Mouse (Mus musculus) erythroblast, embryonic 14.5 days (primary cell): Measurements from ENCODE around the gene Eps8l3. TPM values are rescaled to one million over a fixed set of nuclear protein-coding genes. Genes with fewer than 3 reads are reported as not detected.
A peak's percentile ranks its signal among the peaks of the same experiment; 100 is the strongest.

Source experiments
- H3K27me3 ChIP-seq: 2 replicates; pipeline ENCODE4 v1.6.1; 2012; ENCODE audit warnings: inconsistent platforms; ENCODE audit not compliant: control insufficient read depth
- H3K36me3 ChIP-seq: 2 replicates; pipeline ENCODE4 v1.6.1; 2012; ENCODE audit warnings: mild to moderate bottlenecking, inconsistent platforms; ENCODE audit not compliant: control insufficient read depth
- H3K4me1 ChIP-seq: 2 replicates; pipeline ENCODE4 v1.6.1; 2012; ENCODE audit warnings: inconsistent platforms; ENCODE audit not compliant: control insufficient read depth
- H3K4me3 ChIP-seq: replicated peaks from 2 replicates; pipeline ENCODE3; 2012; ENCODE audit warnings: moderate library complexity, mild to moderate bottlenecking, inconsistent platforms
- H3K9me3 ChIP-seq: 2 replicates; pipeline ENCODE4 v1.6.1; 2012; ENCODE audit warnings: low read length, inconsistent platforms, mixed read lengths; ENCODE audit not compliant: control insufficient read depth
- GATA1 ChIP-seq: IDR thresholded peaks from 2 replicates; pipeline ENCODE4 v1.6.1; 2012; ENCODE audit warnings: low read length, inconsistent platforms, mixed read lengths
- TAL1 ChIP-seq: IDR thresholded peaks from 3 replicates; pipeline ENCODE4 v1.6.1; 2012; ENCODE audit warnings: low read length, inconsistent platforms, mixed read lengths
- polyA plus RNA-seq: library from polyadenylated mRNA; stranded (reverse); fragments of >175 nt; gene quantifications from 2 replicates; pipeline ENCODE4 v1.2.3, GENCODE M21; 2012

Eps8l3 gene
- polyA plus RNA-seq, 1 experiment = not detected

GRCm38 (mm10) chr3:107929731-107930130, 52.7 kb downstream of the Eps8l3 start:
- no peaks in the 10 kb centered on the region for H3K9me3 ChIP-seq
- no peaks in the 10 kb centered on the region; the same call in 1 of the 2 replicates for H3K27me3 ChIP-seq
- H3K4me3 ChIP-seq = no peak overlapping the region
- no peaks in the 10 kb centered on the region for H3K36me3 ChIP-seq
- TF ChIP-seq GATA1 (no peak), TAL1 (no peak)
- H3K4me1 ChIP-seq = peaks cover 8% of the 10 kb centered on the region

DNA sequence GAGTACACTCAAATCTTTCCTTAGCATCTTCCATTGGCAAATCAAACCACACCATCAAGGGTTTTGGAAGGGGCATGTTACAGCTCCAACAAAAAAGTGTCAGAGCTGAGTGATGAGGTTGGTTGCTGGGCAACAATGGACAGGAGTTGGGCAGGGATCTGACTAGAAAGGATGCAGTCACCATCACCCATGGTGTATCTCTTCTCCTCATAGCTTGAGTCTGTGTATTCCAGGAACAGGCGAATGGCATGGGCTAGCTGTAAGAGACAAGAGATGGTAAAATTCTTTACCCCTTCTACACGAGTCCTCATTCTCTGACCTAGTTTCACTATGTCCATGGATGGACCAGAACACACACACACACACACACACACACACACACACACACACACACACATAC, 54.1 kb downstream of the Eps8l3 start:
- peaks cover 8% of the 10 kb centered on the region for H3K4me1 ChIP-seq
- no peaks in the 10 kb centered on the region; the same call in 1 of the 2 replicates for H3K27me3 ChIP-seq
- no peaks in the 10 kb centered on the region for H3K36me3 ChIP-seq
- H3K9me3 ChIP-seq = no peaks in the 10 kb centered on the region
- peak overlapping the region; percentile 49 for H3K4me3 ChIP-seq
- TF ChIP-seq GATA1 = no peak
- no peak for TF ChIP-seq TAL1

DNA sequence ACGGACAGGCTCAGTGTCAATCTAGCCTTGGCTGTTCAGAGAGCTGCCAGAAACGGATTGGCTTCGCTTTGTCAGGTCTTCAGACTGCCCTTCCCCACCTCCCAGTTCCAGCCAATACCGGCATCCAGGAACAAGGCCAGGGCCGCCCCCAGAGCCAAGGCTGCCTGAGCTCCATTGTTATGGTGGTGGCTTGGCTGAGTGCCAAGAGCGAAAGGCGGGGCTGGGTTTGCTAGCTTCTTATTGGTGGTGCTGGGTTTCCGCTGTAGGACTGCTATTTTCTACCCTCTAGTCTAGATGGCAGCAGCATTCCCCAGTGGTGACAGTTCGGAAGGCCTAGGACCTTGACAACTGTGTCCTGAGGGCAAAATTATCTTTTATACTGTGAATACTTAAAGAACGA, 54.6 kb downstream of the Eps8l3 start, which contains the start of gene Gstm7:
Gene Gstm7, minus strand, starts transcription at position 148 of the 400 bp plus-strand sequence.
- H3K4me3 ChIP-seq = peak within 1 kb of the TSS; percentile 49
- no peak for TF ChIP-seq TAL1
- no peaks in the 10 kb centered on the region; the same call in 1 of the 2 replicates for H3K27me3 ChIP-seq
- no peaks in the 10 kb centered on the region for H3K36me3 ChIP-seq
- H3K4me1 ChIP-seq = peaks cover 8% of the 10 kb centered on the region
- no peaks in the 10 kb centered on the region for H3K9me3 ChIP-seq

DNA sequence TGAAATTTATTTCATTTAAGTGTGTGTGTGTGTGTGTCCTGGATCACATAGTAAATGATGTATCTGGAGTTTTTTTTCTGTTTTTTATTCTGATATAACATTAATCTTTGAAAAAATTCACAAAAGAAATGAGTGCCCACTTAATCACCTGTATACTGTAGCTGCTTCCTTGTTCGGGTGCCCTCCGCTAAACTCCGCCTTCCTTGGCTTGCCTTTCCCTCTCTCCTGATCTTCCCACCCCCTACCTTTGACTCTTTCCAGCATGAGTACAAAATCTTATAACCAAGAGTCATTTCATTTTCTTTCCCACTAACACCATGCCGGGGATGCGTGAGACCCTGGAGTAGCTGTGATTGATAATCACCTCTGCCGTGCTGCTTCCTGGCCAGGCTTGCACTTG, 55.1 kb downstream of the Eps8l3 start:
- Histone ChIP-seq H3K9me3 (no peaks in the 10 kb centered on the region), H3K27me3 (no peaks in the 10 kb centered on the region; the same call in 1 of the 2 replicates), H3K4me3 (no peak overlapping the region), H3K36me3 (no peaks in the 10 kb centered on the region), H3K4me1 (peaks cover 8% of the 10 kb centered on the region)
- no peak for TF ChIP-seq TAL1
- TF ChIP-seq GATA1 = no peak

- H3K4me3 ChIP-seq = no peak overlapping the region
- peaks cover 10% of the 10 kb centered on the region for H3K4me1 ChIP-seq
- no peaks in the 10 kb centered on the region for H3K9me3 ChIP-seq
- H3K27me3 ChIP-seq = no peaks in the 10 kb centered on the region; the same call in 1 of the 2 replicates
- no peaks in the 10 kb centered on the region for H3K36me3 ChIP-seq
- no peak; the same call in 2 of the 3 replicates for TF ChIP-seq TAL1
- TF ChIP-seq GATA1 = no peak
These were observed 58.2 kb downstream of the Eps8l3 start for GRCm38 (mm10) chr3:107935268-107935667.

DNA sequence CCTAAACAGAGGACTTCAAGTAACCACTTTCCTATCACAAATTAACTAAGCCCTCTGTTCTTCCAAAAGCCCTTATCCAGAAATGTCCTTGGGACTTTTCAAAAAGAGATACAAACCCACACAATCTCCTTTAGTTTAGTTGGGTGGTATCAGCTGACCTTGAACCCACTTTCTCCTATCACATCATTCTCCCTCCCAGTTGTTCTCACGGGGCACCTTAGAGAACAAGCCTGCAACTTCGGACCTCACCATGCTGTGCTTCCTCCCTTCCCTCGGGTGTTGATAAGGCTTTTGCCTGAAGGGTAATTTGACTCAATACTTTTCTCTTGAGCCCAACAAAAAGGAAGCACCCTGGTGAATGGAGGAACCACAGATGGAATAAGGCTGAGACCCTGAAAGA, 58.9 kb downstream of the Eps8l3 start:
- H3K4me3 ChIP-seq = no peak overlapping the region
- H3K36me3 ChIP-seq = no peaks in the 10 kb centered on the region
- TF ChIP-seq TAL1 (no peak), GATA1 (no peak)
- no peaks in the 10 kb centered on the region for H3K27me3 ChIP-seq
- no peaks in the 10 kb centered on the region for H3K9me3 ChIP-seq
- H3K4me1 ChIP-seq = peaks cover 10% of the 10 kb centered on the region

DNA sequence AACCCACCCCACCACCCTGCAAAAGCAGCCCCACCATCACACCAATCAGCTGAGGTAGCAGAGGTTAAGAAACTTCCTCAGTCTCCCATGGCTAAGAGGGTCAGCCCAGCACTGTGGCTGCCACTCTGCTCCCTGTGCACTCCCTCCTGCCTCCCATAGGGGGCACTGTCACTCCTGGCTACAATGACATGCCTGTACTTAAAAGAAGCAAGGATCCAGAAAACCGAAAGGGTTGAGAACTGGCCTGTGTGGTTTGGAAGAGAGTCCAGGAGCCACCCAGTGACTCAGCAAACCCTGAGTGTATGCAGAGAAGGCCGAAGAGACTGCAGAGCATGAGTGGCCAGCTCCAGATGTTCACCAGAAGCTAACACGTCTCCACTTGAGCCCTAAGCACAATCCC, 62.4 kb downstream of the Eps8l3 start:
- no peak overlapping the region for H3K4me3 ChIP-seq
- H3K9me3 ChIP-seq = no peaks in the 10 kb centered on the region
- no peaks in the 10 kb centered on the region for H3K27me3 ChIP-seq
- peaks cover 2% of the 10 kb centered on the region for H3K4me1 ChIP-seq
- TF ChIP-seq TAL1 = no peak
- TF ChIP-seq GATA1 = no peak
- H3K36me3 ChIP-seq = no peaks in the 10 kb centered on the region

DNA sequence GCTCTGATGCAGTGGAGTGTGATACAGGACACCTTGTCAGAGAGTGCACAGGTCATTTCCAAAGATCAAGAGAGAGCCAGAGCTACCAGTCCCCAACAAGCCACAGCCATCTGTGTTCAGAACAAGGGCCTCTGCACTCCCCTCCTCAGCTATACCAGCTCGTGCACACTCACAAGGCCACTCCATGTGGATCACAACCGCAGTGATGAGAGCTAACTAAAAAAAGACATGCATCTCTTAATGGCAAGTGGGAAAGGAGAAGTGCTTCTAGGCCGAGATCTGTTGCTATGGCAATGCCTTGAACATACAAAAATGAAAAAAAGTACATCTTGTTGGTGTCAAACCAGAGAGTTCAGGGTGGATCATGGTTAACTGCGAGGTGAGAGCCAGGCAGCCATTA, 62.8 kb downstream of the Eps8l3 start:
- no peaks in the 10 kb centered on the region for H3K36me3 ChIP-seq
- H3K9me3 ChIP-seq = no peaks in the 10 kb centered on the region
- no peaks in the 10 kb centered on the region for H3K27me3 ChIP-seq
- H3K4me1 ChIP-seq = peaks cover 2% of the 10 kb centered on the region
- TF ChIP-seq TAL1 = no peak
- TF ChIP-seq GATA1 = no peak
- no peak overlapping the region for H3K4me3 ChIP-seq

DNA sequence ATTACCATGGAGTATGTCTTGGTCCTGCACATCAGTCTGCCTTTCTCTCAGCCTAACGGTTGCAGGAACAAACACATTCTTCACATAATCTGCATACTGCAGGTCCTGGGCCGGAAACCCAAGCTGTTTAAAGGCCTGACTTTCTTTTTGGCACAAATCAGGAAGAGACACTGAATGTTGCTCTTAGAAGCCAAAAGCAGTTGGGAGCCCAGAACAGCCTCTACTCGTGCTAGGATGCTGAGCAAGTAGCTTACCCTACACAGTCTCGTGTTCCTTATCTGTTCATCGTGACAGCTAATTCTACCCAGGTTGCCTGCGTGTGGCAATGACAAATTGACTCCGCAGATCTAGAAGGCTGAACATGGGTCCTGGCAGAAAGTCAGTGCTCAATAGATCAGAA, 63.5 kb downstream of the Eps8l3 start:
- TF ChIP-seq TAL1 = no peak
- no peak for TF ChIP-seq GATA1
- Histone ChIP-seq H3K4me3 (no peak overlapping the region), H3K36me3 (no peaks in the 10 kb centered on the region), H3K27me3 (no peaks in the 10 kb centered on the region), H3K9me3 (no peaks in the 10 kb centered on the region), H3K4me1 (peaks cover 2% of the 10 kb centered on the region)

- H3K4me3 ChIP-seq = no peak overlapping the region
- H3K27me3 ChIP-seq = no peaks in the 10 kb centered on the region
- no peak for TF ChIP-seq TAL1
- no peak for TF ChIP-seq GATA1
- H3K9me3 ChIP-seq = no peaks in the 10 kb centered on the region
- no peaks in the 10 kb centered on the region for H3K36me3 ChIP-seq
- H3K4me1 ChIP-seq = peaks cover 2% of the 10 kb centered on the region
These were observed 64.2 kb downstream of the Eps8l3 start for GRCm38 (mm10) chr3:107941261-107941660.

Other genes starting within 250 kb of the Eps8l3 start
- gene Gm10961, start 245.9 kb upstream of the Eps8l3 start, polyA plus RNA-seq = not detected in 2 replicates
- gene Strip1, start 245.5 kb upstream of the Eps8l3 start, polyA plus RNA-seq = 0.43 and 0.44 TPM in 2 replicates
- gene Ahcyl1, start 180.7 kb upstream of the Eps8l3 start, polyA plus RNA-seq = 0.44 TPM in 2 replicates
- gene Csf1, start 116.8 kb upstream of the Eps8l3 start, polyA plus RNA-seq = 0.02 and 0.13 TPM in 2 replicates
- gene Gstm5, start 18.6 kb downstream of the Eps8l3 start, polyA plus RNA-seq = 4.8 and 5.3 TPM in 2 replicates
- not detected in 2 replicates for gene Gstm7, start 54.6 kb downstream of the Eps8l3 start, polyA plus RNA-seq
- not detected in 2 replicates for gene Gstm6, start 66.5 kb downstream of the Eps8l3 start, polyA plus RNA-seq
- gene Gstm3, start 92.1 kb downstream of the Eps8l3 start, polyA plus RNA-seq = 0.03 TPM in 1 of 2 replicates, not detected in the other
- gene Gstm2, start 109.2 kb downstream of the Eps8l3 start, polyA plus RNA-seq = not detected in 2 replicates
- gene Gstm1, start 140.7 kb downstream of the Eps8l3 start, polyA plus RNA-seq = 3.7 and 4.9 TPM in 2 replicates
- gene Gstm4, start 167.7 kb downstream of the Eps8l3 start, polyA plus RNA-seq = 0.02 and 0.07 TPM in 2 replicates
- 10.5 and 12.6 TPM in 2 replicates for gene Ampd2, start 209.4 kb downstream of the Eps8l3 start, polyA plus RNA-seq
- gene Gnat2, start 215.6 kb downstream of the Eps8l3 start, polyA plus RNA-seq = 0.03 TPM in 1 of 2 replicates, not detected in the other